Mouse (Mus musculus) cerebellum, postnatal 10 days (tissue): Measurements from ENCODE around the gene Pik3ip1.
A peak's percentile ranks its signal among the peaks of the same experiment; 100 is the strongest.

Source experiments
- DNase-seq, 2 experiments: peaks; one replicate each; pipeline ENCODE4 v3.0.0; 2021; ENCODE audit warnings: mixed read lengths in 2 of 2

Gene Pik3ip1

GRCm38 (mm10) chr11:3337173-3337955 is 7.2 kb downstream of the Pik3ip1 start:
- peak; percentile 87 to 88 for DNase-seq

- no peak for DNase-seq
Observed at GRCm38 (mm10) chr11:3337961-3338360, 7.8 kb downstream of the Pik3ip1 start.

GRCm38 (mm10) chr11:3341476-3341875 is 11.3 kb downstream of the Pik3ip1 start:
- no peak for DNase-seq

GRCm38 (mm10) chr11:3344916-3345315 is 14.7 kb downstream of the Pik3ip1 start:
- DNase-seq, result no peak

GRCm38 (mm10) chr11:3346351-3346750 is 16.1 kb downstream of the Pik3ip1 start:
- DNase-seq, result no peak

- DNase-seq, result peak; percentile 96 to 98
Observed at GRCm38 (mm10) chr11:3347091-3347834, 17.1 kb downstream of the Pik3ip1 start.

GRCm38 (mm10) chr11:3347835-3348195 is 17.6 kb downstream of the Pik3ip1 start:
- DNase-seq, result no peak

GRCm38 (mm10) chr11:3348576-3349342 is 18.6 kb downstream of the Pik3ip1 start:
- peak in 1 of 2 experiments; percentile 66 for DNase-seq

GRCm38 (mm10) chr11:3349343-3349695 is 19.1 kb downstream of the Pik3ip1 start:
- DNase-seq, result no peak

- no peak for DNase-seq
Observed at GRCm38 (mm10) chr11:3352131-3352530, 21.9 kb downstream of the Pik3ip1 start.

GRCm38 (mm10) chr11:3352990-3353585 is 22.9 kb downstream of the Pik3ip1 start:
- DNase-seq, result peak in 1 of 2 experiments; percentile 33

GRCm38 (mm10) chr11:3362854-3363253 is 32.7 kb downstream of the Pik3ip1 start:
- DNase-seq, result no peak

GRCm38 (mm10) chr11:3366411-3366810 is 36.2 kb downstream of the Pik3ip1 start:
- no peak for DNase-seq

- DNase-seq, result no peak
Observed at GRCm38 (mm10) chr11:3368983-3369382, 38.8 kb downstream of the Pik3ip1 start.

GRCm38 (mm10) chr11:3369449-3369848 is 39.2 kb downstream of the Pik3ip1 start:
- DNase-seq, result no peak

- DNase-seq, result no peak
Observed at GRCm38 (mm10) chr11:3370162-3370561, 40.0 kb downstream of the Pik3ip1 start.

- peak; percentile 91 to 94 for DNase-seq
Observed at GRCm38 (mm10) chr11:3370928-3371598, 40.9 kb downstream of the Pik3ip1 start.

- DNase-seq, result no peak
Observed at GRCm38 (mm10) chr11:3371599-3372295, 41.5 kb downstream of the Pik3ip1 start.

GRCm38 (mm10) chr11:3373591-3374292 is 43.5 kb downstream of the Pik3ip1 start:
- peak; percentile 55 to 59 for DNase-seq

- DNase-seq, result peak; percentile 23 to 45
Observed at GRCm38 (mm10) chr11:3374293-3374645, 44.1 kb downstream of the Pik3ip1 start.

- no peak for DNase-seq
Observed at GRCm38 (mm10) chr11:3374741-3375140, 44.5 kb downstream of the Pik3ip1 start.
